Mouse (Mus musculus) heart, postnatal 0 days (tissue): Measurements from ENCODE around the gene Vkorc1. TPM values are rescaled to one million over a fixed set of nuclear protein-coding genes. Genes with fewer than 3 reads are reported as not detected.
"Not testable (repeated sequence)": the region's sequence is repeated elsewhere in the genome, so short reads cannot be mapped to it uniquely, and the experiment has no call there.

Experiments
- ATAC-seq: fragments of 200-750 bp; cut with Nextera tagmentation; 2 replicates; pipeline ENCODE4 v1.8.0; 2017; ENCODE audit warnings: low read depth, moderate number of reproducible peaks, moderate library complexity; ENCODE audit not compliant: insufficient read depth
- DNase-seq: peaks from one replicate; pipeline ENCODE4 v3.0.0-alpha.2; 2016; ENCODE audit warnings: low spot score
- H3K27ac ChIP-seq: fragments of 300-500 bp; sonication (generic); 2 replicates; pipeline ENCODE4 v1.5.1; 2014; ENCODE audit warnings: low read depth, mild to moderate bottlenecking
- H3K27me3 ChIP-seq: fragments of 300-500 bp; sonication (generic); 2 replicates; pipeline ENCODE4 v1.6.1; 2014; ENCODE audit warnings: low read length, mixed read lengths; ENCODE audit not compliant: control insufficient read depth, insufficient read depth
- H3K36me3 ChIP-seq: fragments of 300-500 bp; sonication (generic); replicated peaks from 2 replicates; pipeline ENCODE4 v1.6.1; 2014; ENCODE audit warnings: low read length, mixed read lengths; ENCODE audit not compliant: control insufficient read depth, insufficient read depth
- H3K4me1 ChIP-seq: fragments of 300-500 bp; sonication (generic); 2 replicates; pipeline ENCODE4 v1.6.1; 2014; ENCODE audit warnings: antibody characterized with exemption; ENCODE audit not compliant: control insufficient read depth, insufficient read depth
- H3K4me2 ChIP-seq: fragments of 300-500 bp; sonication (generic); 2 replicates; pipeline ENCODE4 v1.6.1; 2014; ENCODE audit warnings: low read depth, mild to moderate bottlenecking, low read length, moderate library complexity
- H3K4me3 ChIP-seq: fragments of 300-500 bp; sonication (generic); 2 replicates; pipeline ENCODE4 v1.5.1; 2014; ENCODE audit warnings: low read depth, low read length
- H3K9ac ChIP-seq: fragments of 300-500 bp; sonication (generic); replicated peaks from 2 replicates; pipeline ENCODE4 v1.6.1; 2014; ENCODE audit warnings: low read depth, low read length, mixed read lengths
- H3K9me3 ChIP-seq: fragments of 300-500 bp; sonication (generic); replicated peaks from 2 replicates; pipeline ENCODE4 v1.6.1; 2016; ENCODE audit warnings: low read length; ENCODE audit not compliant: control insufficient read depth
- CTCF ChIP-seq: IDR thresholded peaks from 2 replicates; pipeline ENCODE4 v1.5.1; 2016; ENCODE audit warnings: antibody characterized with exemption, control low read depth, low read depth
- EP300 ChIP-seq: IDR thresholded peaks from 2 replicates; pipeline ENCODE4 v1.6.1; 2016; ENCODE audit warnings: antibody characterized with exemption, low read depth
- WGBS: fragments of 180-500 bp; shearing (Covaris S2); extraction: QIAGEN DNeasy Blood & Tissue Kit; methylation state at CpG from one replicate; pipeline ENCODE4 v1.1.7; 2014; 5-methylcytosine and 5-hydroxymethylcytosine counted together
- polyA plus RNA-seq: library from polyadenylated mRNA; unstranded; fragments of >200 nt; fragmentation: Nextera tagmentation; extraction: Ambion mirVana; gene quantifications from 2 replicates; pipeline ENCODE4 v1.2.1, GENCODE M21; 2015
- total RNA-seq: library from RNA; depleted of rRNA; stranded (reverse); fragments of >200 nt; gene quantifications from 2 replicates; pipeline ENCODE4 v1.2.3, GENCODE M21; 2014; ENCODE audit warnings: low replicate concordance; rRNA removed

Vkorc1 gene
- total RNA-seq (36.8 and 59.1 TPM in 2 replicates), polyA plus RNA-seq (70.4 and 85.8 TPM in 2 replicates)

DNA sequence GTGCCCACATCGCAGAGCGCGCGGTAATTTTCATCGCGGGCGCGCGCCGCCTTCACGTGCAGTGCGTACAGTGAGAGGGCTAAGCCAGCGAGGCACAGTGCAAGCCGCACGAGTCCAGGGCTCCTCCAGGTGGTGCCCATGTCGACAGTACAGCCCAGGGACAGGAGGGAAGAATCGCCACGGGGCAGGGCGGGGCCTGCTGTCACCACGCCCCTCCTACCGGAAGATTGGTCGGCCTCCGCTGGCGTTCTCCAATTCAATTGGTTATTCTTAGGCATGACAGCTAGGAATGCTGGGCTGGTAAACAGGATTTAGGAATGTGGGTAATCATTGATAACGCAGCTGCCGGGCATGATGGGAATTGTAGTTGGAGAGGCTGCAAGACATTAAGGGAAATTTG is at the start of gene Vkorc1, which contains the start of gene Gm21974:
Vkorc1 (minus strand) TSS at position 176 of the 400 bp plus-strand sequence.
Gm21974 (minus strand) TSS at position 13 of the 400 bp plus-strand sequence.
- peaks cover 15% of the 10 kb centered on the region for H3K36me3 ChIP-seq
- ATAC-seq (peak; percentile 97), DNase-seq (peak; percentile 98)
- no peaks in the 10 kb centered on the region for H3K9me3 ChIP-seq
- H3K4me2 ChIP-seq = peak within 1 kb of the TSS; percentile 88
- under 1% methylated on average over 26 of the region's 26 CpGs for WGBS
- peaks cover 6% of the 10 kb centered on the region for H3K4me1 ChIP-seq
- peak within 1 kb of the TSS; percentile 58 for H3K9ac ChIP-seq
- peak within 1 kb of the TSS; percentile 56 for H3K4me3 ChIP-seq
- no peaks in the 10 kb centered on the region for H3K27me3 ChIP-seq
- H3K27ac ChIP-seq = peak within 1 kb of the TSS; percentile 78
- 0 out of 2 replicates have a peak, but pooled peaks have one; percentile 29 for TF ChIP-seq EP300
- peak; percentile 39 for TF ChIP-seq CTCF

- Histone ChIP-seq H3K4me1 (peaks cover 7% of the 10 kb centered on the region; the same call in 1 of the 2 replicates), H3K9me3 (no peaks in the 10 kb centered on the region), H3K36me3 (no peaks in the 10 kb centered on the region), H3K27me3 (peaks cover 12% of the 10 kb centered on the region), H3K4me2 (peak overlapping the region; percentile 47), H3K27ac (no peak overlapping the region), H3K4me3 (peak overlapping the region; percentile 13; the same call in 1 of the 2 replicates), H3K9ac (peak overlapping the region; percentile 15; the same call in 1 of the 2 replicates)
- 4% methylated on average over 22 of the region's 23 CpGs for WGBS
- DNase-seq (peak; percentile 39), ATAC-seq (peak; percentile 71)
- TF ChIP-seq EP300 (no peak), CTCF (no peak)
Measured at GRCm38 (mm10) chr7:127944614-127945013, 49.2 kb upstream of the Vkorc1 start.

DNA sequence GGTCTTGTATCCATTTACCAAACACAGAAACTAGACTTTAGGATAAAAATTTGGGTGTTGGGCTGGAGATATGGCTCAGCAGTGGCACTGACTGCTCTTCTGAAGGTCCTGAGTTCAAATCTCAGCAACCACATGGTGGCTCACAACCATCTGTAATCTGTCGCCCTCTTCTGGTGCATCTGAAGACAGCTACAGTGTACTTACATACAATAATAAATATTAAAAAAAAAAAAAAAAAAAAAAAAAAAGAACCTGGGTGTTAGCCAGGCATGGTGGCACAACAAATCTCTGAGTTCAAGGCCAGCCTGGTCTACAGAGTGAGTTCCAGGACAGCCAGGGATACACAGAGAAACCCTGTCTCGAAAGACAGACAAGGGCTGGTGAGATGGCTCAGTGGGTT is 46.7 kb upstream of the Vkorc1 start:
- H3K4me3 ChIP-seq, H3K4me2 ChIP-seq, H3K27ac ChIP-seq, H3K36me3 ChIP-seq, DNase-seq, H3K4me1 ChIP-seq, H3K9ac ChIP-seq, ATAC-seq, H3K9me3 ChIP-seq: not testable (repeated sequence)
- peaks cover 12% of the 10 kb centered on the region for H3K27me3 ChIP-seq
- WGBS = 49% methylated on average over 2 of the region's 2 CpGs

DNA sequence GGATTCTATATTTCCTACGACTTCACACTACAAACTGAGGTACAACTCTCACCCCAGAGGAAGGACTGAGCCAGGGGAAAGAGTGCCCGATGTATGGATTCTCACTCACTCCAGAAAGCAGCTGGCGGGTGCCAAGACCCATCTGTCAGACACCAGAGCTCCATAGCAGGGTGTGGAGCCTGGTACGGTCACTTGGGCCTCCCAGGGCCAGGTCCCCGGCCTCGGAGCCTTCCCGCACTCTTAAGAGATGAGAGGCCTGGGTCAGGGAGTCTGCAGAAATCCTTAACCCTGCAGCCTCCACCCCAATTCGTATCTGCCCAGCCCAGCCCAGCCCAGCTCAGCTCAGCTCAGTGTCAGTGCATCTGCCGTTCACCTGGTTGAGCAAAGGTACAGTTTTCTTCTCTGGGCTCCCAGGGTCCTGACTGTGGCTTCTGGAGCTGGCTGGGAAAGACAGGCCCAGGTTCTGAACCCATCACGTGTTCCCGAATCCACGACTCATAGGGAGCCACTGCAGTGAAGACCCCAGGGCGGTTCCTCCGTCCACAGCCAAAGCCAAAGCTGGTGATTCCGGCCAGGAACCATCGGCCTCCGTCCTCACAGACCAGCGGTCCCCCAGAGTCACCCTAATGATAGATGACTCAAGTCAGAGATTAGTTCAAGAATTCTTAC is 40.9 kb upstream of the Vkorc1 start:
- Histone ChIP-seq H3K27ac (no peak overlapping the region), H3K4me3 (peak overlapping the region; percentile 60), H3K4me1 (no peaks in the 10 kb centered on the region), H3K9me3 (no peaks in the 10 kb centered on the region), H3K9ac (peak overlapping the region; percentile 52; the same call in 1 of the 2 replicates), H3K4me2 (peak overlapping the region; percentile 82), H3K36me3 (no peaks in the 10 kb centered on the region), H3K27me3 (no peaks in the 10 kb centered on the region)
- WGBS = 53% methylated on average over 18 of the region's 18 CpGs
- TF ChIP-seq EP300 = no peak
- no peak for TF ChIP-seq CTCF
- ATAC-seq = no peak
- no peak for DNase-seq

GRCm38 (mm10) chr7:127935748-127936159 is 40.3 kb upstream of the Vkorc1 start:
- peak overlapping the region; percentile 52 for H3K9ac ChIP-seq
- H3K27ac ChIP-seq = peak overlapping the region; percentile 21; the same call in 1 of the 2 replicates
- H3K4me3 ChIP-seq = peak overlapping the region; percentile 60
- no peaks in the 10 kb centered on the region for H3K9me3 ChIP-seq
- no peaks in the 10 kb centered on the region for H3K36me3 ChIP-seq
- H3K27me3 ChIP-seq = no peaks in the 10 kb centered on the region
- WGBS = under 1% methylated on average over 32 of the region's 38 CpGs
- H3K4me1 ChIP-seq = no peaks in the 10 kb centered on the region
- ATAC-seq (no peak; the same call in 1 of the 2 replicates), DNase-seq (no peak)
- H3K4me2 ChIP-seq = peak overlapping the region; percentile 82
- TF ChIP-seq CTCF = no peak
- TF ChIP-seq EP300 = no peak
